Mouse (Mus musculus) megakaryocyte, embryonic 14.5 days (primary cell): ENCODE measurements around the gene Tmem19.

Source experiments
- FLI1 ChIP-seq: IDR thresholded peaks from 2 replicates; pipeline ENCODE4 v1.6.1; 2012; ENCODE audit warnings: low read length, inconsistent platforms, mixed read lengths
- GATA1 ChIP-seq: IDR thresholded peaks from 3 replicates; pipeline ENCODE4 v1.6.1; 2012; ENCODE audit warnings: mixed read lengths, low read length, inconsistent platforms, borderline replicate concordance

DNA sequence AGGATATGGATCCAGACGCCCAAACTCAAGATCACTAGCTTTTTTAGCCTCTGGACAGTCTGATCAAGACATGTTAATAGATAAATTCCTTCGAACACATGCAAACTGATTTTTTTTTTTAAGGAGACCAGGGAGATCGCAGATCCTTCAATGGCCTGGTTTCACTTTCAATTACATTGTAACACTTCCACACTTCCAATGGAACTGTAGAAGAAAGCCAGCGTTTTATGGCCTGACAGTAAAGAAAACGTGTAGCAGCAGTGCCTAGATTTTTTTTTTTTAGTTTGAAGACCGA is 48.1 kb downstream of the Tmem19 start:
- TF ChIP-seq GATA1 = no peak
- no peak for TF ChIP-seq FLI1
